Mouse (Mus musculus): ENCODE data around the gene Tollip. TPM values are rescaled to one million over a fixed set of nuclear protein-coding genes. Genes with fewer than 3 reads are reported as not detected.

The Tollip gene
- 58.7 and 65.6 TPM in 2 replicates for polyA plus RNA-seq (2012)

DNA sequence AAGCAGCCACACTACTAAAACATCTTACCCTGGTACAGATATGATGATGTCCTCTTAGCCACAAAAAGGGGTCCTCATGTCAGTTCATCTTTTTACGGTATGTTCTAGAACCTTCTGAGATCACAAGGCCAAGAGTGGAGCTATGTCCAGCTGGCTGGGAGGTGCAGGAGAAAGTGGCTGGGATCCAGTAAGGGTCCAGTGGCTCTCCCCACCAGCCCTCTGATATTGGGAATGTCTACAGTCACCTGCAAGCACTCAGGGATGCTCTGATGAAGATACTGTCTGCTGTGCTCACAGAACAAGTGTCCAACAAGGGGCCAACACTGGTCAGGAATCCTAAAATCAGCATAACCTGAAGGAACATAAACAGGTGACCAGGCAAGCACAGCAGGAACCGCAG lies at the start of gene Tollip:
Gene Tollip (minus strand): TSS at position 101 of the 400 bp plus-strand sequence.

GRCm38 (mm10) chr7:141948906-141949798 lies 30.8 kb upstream of the Tollip start, which contains the start of gene Brsk2:
Brsk2 (plus strand) TSS chr7:141949751.

DNA sequence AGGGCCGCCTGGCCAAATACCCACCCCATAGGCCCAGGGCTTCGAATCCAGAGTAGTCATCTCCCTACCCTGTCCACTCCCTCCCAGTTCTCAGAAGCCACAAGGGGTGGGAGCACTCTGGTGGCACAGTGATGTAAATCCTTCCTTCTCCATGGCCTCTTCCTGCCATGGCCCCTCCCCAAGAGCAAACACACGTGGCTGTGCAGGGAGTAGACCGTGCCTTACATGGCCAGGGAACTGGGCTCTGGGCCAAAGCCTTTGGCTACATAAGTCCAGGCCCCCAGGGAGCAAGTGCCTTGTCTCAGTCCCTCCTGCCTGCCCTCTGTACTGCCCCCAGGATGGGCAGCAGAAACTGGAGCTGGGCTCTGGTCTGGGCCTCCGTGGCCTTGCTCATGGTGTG lies 79.5 kb downstream of the Tollip start, which contains the start of gene Muc5b:
Gene Muc5b (plus strand): TSS at position 292 of the 400 bp plus-strand sequence.

Other genes with a start within 250 kb of the Tollip start
- gene Muc2, start 228.2 kb downstream of the Tollip start, polyA plus RNA-seq (2012), result 0.10 TPM in 1 of 2 replicates, not detected in the other
- gene Muc5ac, start 129.5 kb downstream of the Tollip start, polyA plus RNA-seq (2012), result not detected in 2 replicates
- gene Muc5b, start 79.4 kb downstream of the Tollip start, polyA plus RNA-seq (2012), result 0.01 and 0.02 TPM in 2 replicates
- gene Brsk2, start 31.2 kb upstream of the Tollip start, polyA plus RNA-seq (2012), result not detected in 2 replicates
- gene Mob2, start 142.6 kb upstream of the Tollip start, polyA plus RNA-seq (2012), result 51.7 TPM in 2 replicates
- gene Dusp8, start 177.3 kb upstream of the Tollip start, polyA plus RNA-seq (2012), result 2.6 and 3.2 TPM in 2 replicates
- gene Gm45618, start 202.2 kb upstream of the Tollip start, polyA plus RNA-seq (2012), result not detected in 2 replicates
- not detected in 2 replicates for gene Gm39115, start 217.5 kb upstream of the Tollip start, polyA plus RNA-seq (2012)
- not detected in 2 replicates for gene Gm45337, start 226.1 kb upstream of the Tollip start, polyA plus RNA-seq (2012)
- not detected in 2 replicates for gene Gm29735, start 238.6 kb upstream of the Tollip start, polyA plus RNA-seq (2012)
- not detected in 2 replicates for gene Gm4553, start 247.2 kb upstream of the Tollip start, polyA plus RNA-seq (2012)

Data from megakaryocyte-erythroid progenitor cell, adult 5 weeks (primary cell).